Mouse (Mus musculus): ENCODE measurements around the gene Dnajb14. TPM values are rescaled to one million over a fixed set of nuclear protein-coding genes. Genes with fewer than 3 reads are reported as not detected.
"Not testable (repeated sequence)": the region's sequence is repeated elsewhere in the genome, so short reads cannot be mapped to it uniquely, and the experiment has no call there.

The Dnajb14 gene
- total RNA-seq, 2 experiments from 2014 or later: 7.6 to 9.5 TPM

DNA sequence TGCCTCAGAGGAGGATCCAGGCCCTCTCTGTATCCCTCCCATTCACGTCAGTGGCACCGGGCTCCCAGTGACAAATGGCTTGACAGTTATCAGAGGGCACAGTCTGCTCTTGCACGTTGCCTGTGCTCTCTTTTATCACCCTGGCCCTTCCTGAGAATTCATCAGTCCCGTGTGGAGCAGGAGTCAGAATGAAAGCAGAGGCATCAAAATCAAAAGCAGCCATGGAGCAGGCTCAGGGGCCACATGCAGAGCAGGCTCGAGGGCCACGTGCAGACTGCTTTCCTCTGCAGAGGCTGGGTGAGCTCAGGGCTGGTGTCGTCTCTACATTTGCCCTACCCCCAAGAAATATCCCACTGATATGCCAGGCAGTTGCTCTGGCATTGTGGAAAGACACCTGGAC lies 84.3 kb downstream of the Dnajb14 start:
- intact Hi-C loops (cut with DNase I): no loop called here
- no peak for DNase-seq
- no peak for TF ChIP-seq CTCF (IDR thresholded peaks at IDR 0.05)
- peak overlapping the region; percentile 16; the same call in 1 of the 2 replicates for H3K27ac ChIP-seq
- no peak overlapping the region for H3K4me3 ChIP-seq

DNA sequence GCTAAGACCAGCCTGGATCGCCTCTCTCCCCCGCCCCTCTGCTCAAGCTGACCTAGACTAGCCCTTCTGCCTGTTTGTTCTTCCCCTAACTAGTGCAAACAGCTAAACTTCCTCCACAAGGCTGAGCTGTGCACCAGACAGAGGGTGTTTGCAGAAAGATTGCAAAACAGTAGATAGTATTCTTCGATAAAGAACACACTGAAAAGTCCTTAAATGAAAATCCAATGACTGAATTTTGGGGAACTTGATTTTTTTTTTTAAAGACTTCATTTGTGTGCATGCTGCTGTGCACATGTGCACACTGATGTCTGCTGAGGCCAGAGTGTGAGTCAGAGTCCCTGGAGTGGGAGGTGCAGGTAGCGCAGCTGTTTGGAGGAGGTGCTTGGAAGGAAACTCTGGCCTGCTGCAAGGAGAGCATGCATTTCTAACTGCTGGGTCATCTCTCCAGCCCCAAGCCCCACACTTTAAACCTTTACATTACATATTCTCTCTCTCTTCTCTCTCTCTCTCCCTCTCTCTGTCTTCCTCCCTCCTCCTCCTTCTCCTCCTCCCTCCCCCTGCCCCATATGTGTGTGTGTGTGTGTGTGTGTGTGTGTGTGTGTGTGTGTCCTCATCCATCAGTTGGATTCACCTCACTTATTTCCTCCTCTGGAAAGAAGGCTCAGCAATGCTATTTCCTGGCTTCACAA lies 84.9 kb downstream of the Dnajb14 start:
- intact Hi-C loops (cut with DNase I): no loop called here
- Histone ChIP-seq H3K4me3 (no peak overlapping the region), H3K27ac (peak overlapping the region; percentile 16; the same call in 1 of the 2 replicates)
- peak; percentile 52 for DNase-seq
- no peak for TF ChIP-seq CTCF (IDR thresholded peaks at IDR 0.05)

GRCm38 (mm10) chr3:137952914-137953880 lies 85.7 kb downstream of the Dnajb14 start:
- peak overlapping the region; percentile 38; the same call in 1 of the 2 replicates for H3K27ac ChIP-seq
- intact Hi-C loops (cut with DNase I): no loop called here
- no peak for TF ChIP-seq CTCF (IDR thresholded peaks at IDR 0.05)
- no peak overlapping the region for H3K4me3 ChIP-seq
- peak; percentile 30 for DNase-seq

- intact Hi-C loops (cut with DNase I): no loop called here
- no peak overlapping the region for H3K4me3 ChIP-seq
- DNase-seq: no peak
- H3K27ac ChIP-seq: no peak overlapping the region
- TF ChIP-seq CTCF (IDR thresholded peaks at IDR 0.05): no peak
These were observed 86.9 kb downstream of the Dnajb14 start for GRCm38 (mm10) chr3:137954256-137954916.

DNA sequence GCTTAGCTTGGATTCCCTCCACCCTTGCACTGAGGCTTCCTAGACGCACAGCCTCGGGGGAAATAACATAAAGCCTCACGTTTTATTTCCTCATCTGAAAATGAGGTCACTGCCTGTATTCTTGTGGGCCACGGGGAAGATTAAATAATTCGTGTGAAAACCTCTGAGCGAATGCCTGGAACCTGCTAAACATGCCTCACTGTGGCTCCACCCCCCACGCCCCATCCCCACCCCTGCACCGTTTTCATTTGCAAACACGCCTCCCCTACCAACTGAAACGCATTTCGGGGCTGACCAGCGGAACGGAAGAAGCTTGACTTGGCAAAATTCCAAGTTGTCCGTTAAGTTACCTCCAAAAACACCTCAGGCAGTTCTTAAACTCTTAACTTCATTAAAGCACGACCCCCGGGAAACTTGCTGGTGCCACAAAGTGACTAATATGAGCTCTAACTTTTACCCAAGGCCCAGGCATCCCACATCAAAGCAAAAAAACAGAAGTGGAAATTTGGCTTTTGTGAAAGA lies 88.1 kb downstream of the Dnajb14 start:
- peak overlapping the region; percentile 19; the same call in 1 of the 2 replicates for H3K4me3 ChIP-seq
- no peak for DNase-seq
- no peak overlapping the region for H3K27ac ChIP-seq
- intact Hi-C loops (cut with DNase I): no loop called here
- TF ChIP-seq CTCF (IDR thresholded peaks at IDR 0.05): no peak

DNA sequence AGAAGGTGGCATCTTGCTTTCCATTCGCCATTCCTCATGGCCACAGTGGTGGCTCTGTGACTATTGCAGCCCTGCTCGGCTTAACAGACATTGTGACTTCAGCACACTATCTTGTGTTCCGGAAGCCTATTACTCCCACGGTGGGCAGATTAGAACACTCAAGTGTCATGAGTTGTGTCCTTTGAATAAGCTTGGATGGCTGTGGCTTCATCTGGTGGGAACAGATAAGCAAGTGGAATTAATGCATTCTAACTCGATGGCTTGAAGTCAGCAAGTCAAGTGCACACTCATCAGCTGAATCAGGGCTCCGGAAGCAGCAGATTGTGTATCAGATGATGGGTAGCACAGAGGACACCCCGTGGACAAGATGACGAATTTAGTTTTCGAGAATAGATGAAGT lies 90.4 kb downstream of the Dnajb14 start:
- intact Hi-C loops (cut with DNase I): no loop called here
- H3K27ac ChIP-seq: no peak overlapping the region
- no peak for DNase-seq

GRCm38 (mm10) chr3:137958352-137958751 lies 90.9 kb downstream of the Dnajb14 start:
- TF ChIP-seq CTCF (IDR thresholded peaks at IDR 0.05): no peak
- Histone ChIP-seq H3K4me3 (no peak overlapping the region), H3K27ac (no peak overlapping the region)
- intact Hi-C loops (cut with DNase I): no loop called here
- no peak for DNase-seq

More for the DNA sequence above, 90.4 kb downstream of the Dnajb14 start:
- no peak for TF ChIP-seq CTCF (IDR thresholded peaks at IDR 0.05)
- no peak overlapping the region for H3K4me3 ChIP-seq

GRCm38 (mm10) chr3:137959456-137959855 lies 92.0 kb downstream of the Dnajb14 start:
- Histone ChIP-seq H3K4me3 (no peak overlapping the region), H3K27ac (no peak overlapping the region)
- no peak for TF ChIP-seq CTCF (IDR thresholded peaks at IDR 0.05)
- no peak for DNase-seq
- intact Hi-C loops (cut with DNase I): no loop called here

DNA sequence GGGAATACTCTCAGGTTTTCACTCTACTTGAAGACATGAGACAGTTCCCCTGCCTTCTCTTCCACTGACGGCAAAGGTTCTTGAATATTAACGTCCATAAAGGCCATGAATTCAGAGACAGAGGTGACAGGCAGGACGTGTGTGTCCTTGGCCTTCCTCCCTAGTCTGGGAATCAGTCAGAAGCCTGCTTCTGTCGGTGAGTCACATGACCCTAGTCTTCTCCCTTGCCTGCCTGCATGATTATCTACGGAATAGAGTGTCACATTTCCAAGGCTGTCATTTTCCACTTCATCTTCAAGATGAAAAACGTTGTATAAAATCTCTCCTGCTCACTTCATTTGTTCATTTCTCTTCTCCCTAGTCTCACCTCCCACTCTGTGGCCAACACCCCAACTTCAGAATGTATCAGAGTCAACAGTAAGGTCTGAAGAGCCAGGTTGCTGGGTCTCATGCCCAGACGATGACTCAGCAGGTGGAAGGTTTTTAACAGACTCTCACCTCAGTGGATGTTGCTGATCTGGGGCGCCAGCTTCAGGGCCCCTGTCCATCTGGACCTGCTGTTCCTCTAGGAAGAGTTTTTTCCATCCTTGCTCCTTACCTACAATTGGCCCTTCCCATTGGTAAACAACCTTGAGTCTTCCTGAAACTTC lies 94.4 kb downstream of the Dnajb14 start:
- Histone ChIP-seq H3K27ac (peak overlapping the region; percentile 70), H3K4me3 (no peak overlapping the region)
- no peak for DNase-seq
- intact Hi-C loops (cut with DNase I): no loop called here
- TF ChIP-seq CTCF (IDR thresholded peaks at IDR 0.05): no peak

DNA sequence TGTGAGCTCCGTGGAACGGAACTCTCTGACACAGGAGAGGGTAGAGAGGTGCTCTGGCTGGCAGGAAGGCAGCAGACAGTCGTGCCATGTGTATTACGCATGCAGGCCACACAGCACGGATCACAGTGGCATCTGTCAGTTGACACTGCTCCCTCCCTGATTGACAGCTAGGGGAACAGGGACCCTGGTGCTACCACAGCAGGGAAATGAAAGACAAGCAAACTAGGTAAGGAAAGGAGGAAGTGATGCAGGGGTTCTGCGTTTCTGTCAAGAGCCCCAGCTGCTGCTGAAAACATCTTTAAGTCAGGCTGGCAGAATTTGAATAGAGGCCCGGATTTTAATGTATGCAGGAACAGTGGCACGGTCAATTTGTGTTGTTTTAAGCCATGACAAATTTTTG lies 96.0 kb downstream of the Dnajb14 start:
- Histone ChIP-seq H3K27ac (peak overlapping the region; percentile 70), H3K4me3 (no peak overlapping the region)
- no peak for TF ChIP-seq CTCF (IDR thresholded peaks at IDR 0.05)
- intact Hi-C loops (cut with DNase I): no loop called here
- peak; percentile 43 for DNase-seq

DNA sequence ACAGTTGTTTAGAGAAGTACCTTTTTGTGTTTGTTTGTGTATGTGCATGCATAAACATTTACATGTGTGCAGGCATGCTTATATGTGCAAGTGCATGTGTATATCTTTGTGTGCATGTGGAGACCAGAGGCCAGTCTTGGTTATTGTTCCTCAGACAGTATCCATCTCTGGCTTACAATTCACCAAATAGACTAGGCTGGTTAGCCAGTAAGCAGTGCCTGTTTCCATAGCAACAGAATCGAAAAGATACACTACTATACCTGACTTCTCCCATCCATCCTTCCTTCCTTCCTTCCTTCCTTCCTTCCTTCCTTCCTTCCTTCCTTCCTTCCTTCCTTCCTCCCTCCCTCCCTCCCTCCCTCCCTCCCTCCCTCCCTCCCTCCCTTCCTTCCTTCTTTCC lies 96.5 kb downstream of the Dnajb14 start:
- H3K4me3 ChIP-seq; DNase-seq; H3K27ac ChIP-seq; intact Hi-C loops (cut with DNase I): not testable (repeated sequence)

Other genes with a start within 250 kb of the Dnajb14 start
- 100 to 1,000 TPM; 226 to 250 TPM for gene Ddit4l, start 246.1 kb upstream of the Dnajb14 start, total RNA-seq (2021)
- gene Gm21962, start 196.2 kb upstream of the Dnajb14 start, total RNA-seq (2021): not detected
- 10 to 100 TPM; 64.1 to 76.3 TPM for gene H2afz, start 3.2 kb upstream of the Dnajb14 start, total RNA-seq (2021)
- gene Lamtor3, start 50.8 kb downstream of the Dnajb14 start, total RNA-seq (2021): 10 to 100 TPM; 45.9 to 53.1 TPM
- gene Dapp1, start 113.9 kb downstream of the Dnajb14 start, total RNA-seq (2021): 1 to 10 TPM in 1 of 2 experiments, under 1 TPM in 1; 0.84 to 2.0 TPM
- gene 1110002E22Rik, start 197.4 kb downstream of the Dnajb14 start, total RNA-seq (2021): 100 to 1,000 TPM; 120 to 128 TPM
- 1 to 10 TPM; 1.3 to 1.8 TPM for gene Gm5105, start 199.7 kb downstream of the Dnajb14 start, total RNA-seq (2021)

Data from gastrocnemius, adult 2 months (tissue).